Mouse (Mus musculus): ENCODE measurements around the gene Trpc6.

The Trpc6 gene

GRCm38 (mm10) chr9:8544041-8544794 is at the start of gene Trpc6:
Trpc6 (plus strand) TSS chr9:8544142.
- DNase-seq (ENCODE audit: low spot score in 2 of 2) = no peak

GRCm38 (mm10) chr9:8520911-8521310 is 23.0 kb upstream of the Trpc6 start:
- DNase-seq (ENCODE audit: low spot score in 2 of 2) = no peak

- DNase-seq (ENCODE audit: low spot score in 2 of 2) = no peak
Measured at GRCm38 (mm10) chr9:8533670-8534069, 10.3 kb upstream of the Trpc6 start.

- no peak for DNase-seq (ENCODE audit: low spot score in 2 of 2)
Measured at GRCm38 (mm10) chr9:8545236-8545635, 1.3 kb downstream of the Trpc6 start.

- no peak for DNase-seq (ENCODE audit: low spot score in 2 of 2)
Measured at GRCm38 (mm10) chr9:8558574-8558973, 14.6 kb downstream of the Trpc6 start.

GRCm38 (mm10) chr9:8592618-8593017 is 48.7 kb downstream of the Trpc6 start:
- no peak for DNase-seq (ENCODE audit: low spot score in 2 of 2)

GRCm38 (mm10) chr9:8597089-8597488 is 53.1 kb downstream of the Trpc6 start:
- no peak for DNase-seq (ENCODE audit: low spot score in 2 of 2)

GRCm38 (mm10) chr9:8606816-8607491 is 63.0 kb downstream of the Trpc6 start:
- DNase-seq (ENCODE audit: low spot score in 2 of 2) = no peak

GRCm38 (mm10) chr9:8634344-8634743 is 90.4 kb downstream of the Trpc6 start:
- DNase-seq (ENCODE audit: low spot score in 2 of 2) = no peak

GRCm38 (mm10) chr9:8643453-8643852 is 99.5 kb downstream of the Trpc6 start:
- no peak for DNase-seq (ENCODE audit: low spot score in 2 of 2)

- DNase-seq (ENCODE audit: low spot score in 2 of 2) = no peak
Measured at GRCm38 (mm10) chr9:8655347-8655746, 111.4 kb downstream of the Trpc6 start.

- DNase-seq (ENCODE audit: low spot score in 2 of 2) = no peak
Measured at GRCm38 (mm10) chr9:8672944-8673343, 129.0 kb downstream of the Trpc6 start.

GRCm38 (mm10) chr9:8676607-8677006 is 132.7 kb downstream of the Trpc6 start:
- DNase-seq (ENCODE audit: low spot score in 2 of 2) = no peak

- DNase-seq (ENCODE audit: low spot score in 2 of 2) = no peak
Measured at GRCm38 (mm10) chr9:8693177-8693576, 149.2 kb downstream of the Trpc6 start.

GRCm38 (mm10) chr9:8700669-8701068 is 156.7 kb downstream of the Trpc6 start:
- peak in 1 of 2 experiments; percentile 36 for DNase-seq (ENCODE audit: low spot score in 2 of 2)

GRCm38 (mm10) chr9:8703516-8703915 is 159.6 kb downstream of the Trpc6 start:
- no peak for DNase-seq (ENCODE audit: low spot score in 2 of 2)

GRCm38 (mm10) chr9:8703956-8704355 is 160.0 kb downstream of the Trpc6 start:
- no peak for DNase-seq (ENCODE audit: low spot score in 2 of 2)

GRCm38 (mm10) chr9:8710052-8710739 is 166.3 kb downstream of the Trpc6 start:
- no peak for DNase-seq (ENCODE audit: low spot score in 2 of 2)

- no peak for DNase-seq (ENCODE audit: low spot score in 2 of 2)
Measured at GRCm38 (mm10) chr9:8719017-8719416, 175.1 kb downstream of the Trpc6 start.

- DNase-seq (ENCODE audit: low spot score in 2 of 2) = no peak
Measured at GRCm38 (mm10) chr9:8729056-8729455, 185.1 kb downstream of the Trpc6 start.
